Mouse (Mus musculus): ENCODE results near the gene Slc35d2. TPM values are rescaled to one million over a fixed set of nuclear protein-coding genes. Genes with fewer than 3 reads are reported as not detected.

The Slc35d2 gene
- polyA plus RNA-seq (2012): 4.5 and 4.9 TPM in 2 replicates

GRCm38 (mm10) chr13:64128858-64129615, at the start of gene Slc35d2:
Gene Slc35d2, minus strand, starts transcription at chr13:64129368.

GRCm38 (mm10) chr13:64161548-64161915, 32.4 kb upstream of the Slc35d2 start, which contains the start of gene Habp4:
Gene Habp4, plus strand, starts transcription at chr13:64161824.

GRCm38 (mm10) chr13:64153083-64153682, 24.0 kb upstream of the Slc35d2 start, which contains the start of gene Zfp367:
Gene Zfp367, minus strand, starts transcription at chr13:64153202.

GRCm38 (mm10) chr13:64089130-64089529, 40.0 kb downstream of the Slc35d2 start, which contains the start of gene Hsd17b3:
Gene Hsd17b3, minus strand, starts transcription at chr13:64089230.

Other genes with a start within 250 kb of the Slc35d2 start
- gene Hsd17b3, start 40.1 kb downstream of the Slc35d2 start, polyA plus RNA-seq (2012): not detected in 2 replicates
- 11.4 and 17.6 TPM in 2 replicates for gene Zfp367, start 23.8 kb upstream of the Slc35d2 start, polyA plus RNA-seq (2012)
- 10.6 and 11.8 TPM in 2 replicates for gene Habp4, start 32.5 kb upstream of the Slc35d2 start, polyA plus RNA-seq (2012)
- 0.29 and 0.34 TPM in 2 replicates for gene Cdc14b, start 145.9 kb upstream of the Slc35d2 start, polyA plus RNA-seq (2012)
- gene Aaed1, start 183.3 kb upstream of the Slc35d2 start, polyA plus RNA-seq (2012): 2.2 and 3.0 TPM in 2 replicates
- gene Ctsl, start 241.5 kb upstream of the Slc35d2 start, polyA plus RNA-seq (2012): 0.99 and 1.8 TPM in 2 replicates

All from megakaryocyte-erythroid progenitor cell, adult 5 weeks (primary cell).